Mouse (Mus musculus): ENCODE measurements around the gene Pip5k1c. TPM values are rescaled to one million over a fixed set of nuclear protein-coding genes. Genes with fewer than 3 reads are reported as not detected.

Gene Pip5k1c
- polyA plus RNA-seq, 1 experiment from 2014 or later: 147 TPM

DNA sequence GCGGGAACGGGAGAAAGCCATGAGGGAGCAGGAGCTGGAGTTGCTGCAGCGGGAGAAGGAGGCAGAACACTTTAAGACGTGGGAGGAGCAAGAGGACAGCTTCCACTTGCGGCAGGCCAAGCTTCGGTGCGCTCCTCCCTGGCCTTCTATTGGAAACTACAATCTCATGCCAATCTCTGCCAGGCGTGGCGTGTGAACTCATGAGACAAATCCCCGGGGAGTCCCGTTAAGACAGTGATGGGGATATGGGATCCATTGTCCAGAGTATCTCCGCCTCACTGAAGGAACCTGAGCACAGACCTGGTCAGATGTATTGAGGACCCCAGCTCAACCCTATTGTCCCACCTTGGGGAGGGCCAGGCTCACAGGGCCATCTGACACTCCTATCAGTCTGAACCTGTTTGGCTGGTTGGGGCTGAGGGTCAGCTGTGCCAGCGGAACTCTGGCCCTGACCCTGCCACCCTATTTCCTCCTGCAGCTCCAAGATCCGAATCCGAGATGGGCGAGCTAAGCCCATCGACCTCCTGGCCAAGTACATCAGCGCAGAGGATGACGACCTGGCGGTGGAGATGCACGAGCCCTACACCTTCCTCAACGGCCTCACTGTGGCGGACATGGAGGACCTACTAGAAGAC is 30.5 kb downstream of the Pip5k1c start:
- Histone ChIP-seq H3K4me1 (ENCODE audit: control insufficient read depth, insufficient read depth, low read length) (peaks cover 21% of the 10 kb centered on the region), H3K36me3 (ENCODE audit: control insufficient read depth, insufficient read depth, low read length) (peaks cover 43% of the 10 kb centered on the region), H3K4me3 (ENCODE audit: low read depth, low read length) (no peak overlapping the region), H3K27ac (ENCODE audit: low read length) (no peak overlapping the region), H3K9me3 (replicated peaks; ENCODE audit: control insufficient read depth, low read length, poor library complexity, severe bottlenecking) (no peaks in the 10 kb centered on the region), H3K9ac (ENCODE audit: low read depth, low read length) (no peak overlapping the region), H3K27me3 (ENCODE audit: control insufficient read depth, insufficient read depth, low read depth, low read length) (no peaks in the 10 kb centered on the region), H3K4me2 (ENCODE audit: low read length) (no peak overlapping the region)
- no peak for ATAC-seq
- WGBS: 93% methylated on average over 23 of the region's 23 CpGs

DNA sequence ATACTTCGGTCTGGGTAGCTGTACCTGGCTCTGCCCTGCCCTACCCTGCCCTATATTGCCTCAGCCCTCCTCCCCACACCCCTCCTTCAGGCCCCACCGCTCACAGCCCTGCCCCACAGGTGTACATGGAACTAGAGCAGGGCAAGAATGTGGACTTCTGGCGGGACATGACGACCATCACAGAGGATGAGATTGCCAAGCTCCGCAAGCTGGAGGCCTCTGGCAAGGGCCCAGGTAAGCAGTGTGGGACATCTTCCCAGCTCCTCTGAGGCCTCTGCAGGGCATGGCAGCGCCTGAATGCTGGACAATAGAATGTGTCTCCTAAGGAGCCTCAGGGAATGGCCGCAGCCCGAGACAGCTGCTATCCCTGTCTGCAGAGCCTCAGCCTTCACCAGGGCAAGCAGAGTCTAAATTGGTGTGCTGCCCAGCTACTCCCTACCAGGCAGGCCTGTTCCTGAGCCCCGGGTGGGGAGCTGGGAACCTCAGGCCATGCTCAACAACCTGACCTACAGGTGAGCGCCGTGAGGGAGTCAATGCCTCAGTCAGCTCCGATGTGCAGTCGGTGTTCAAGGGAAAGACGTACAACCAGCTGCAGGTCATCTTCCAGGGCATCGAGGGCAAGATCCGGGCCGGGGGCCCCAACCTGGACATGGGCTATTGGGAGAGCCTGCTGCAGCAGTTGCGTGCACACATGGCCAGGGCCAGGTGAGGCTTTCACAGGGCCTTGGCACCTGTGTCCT is 31.2 kb downstream of the Pip5k1c start:
- no peak for ATAC-seq
- H3K4me3 ChIP-seq (ENCODE audit: low read depth, low read length): no peak overlapping the region
- no peak overlapping the region for H3K27ac ChIP-seq (ENCODE audit: low read length)
- no peaks in the 10 kb centered on the region for H3K9me3 ChIP-seq (replicated peaks; ENCODE audit: control insufficient read depth, low read length, poor library complexity, severe bottlenecking)
- H3K27me3 ChIP-seq (ENCODE audit: control insufficient read depth, insufficient read depth, low read depth, low read length): no peaks in the 10 kb centered on the region
- peaks cover 20% of the 10 kb centered on the region for H3K4me1 ChIP-seq (ENCODE audit: control insufficient read depth, insufficient read depth, low read length)
- no peak overlapping the region for H3K4me2 ChIP-seq (ENCODE audit: low read length)
- no peak overlapping the region for H3K9ac ChIP-seq (ENCODE audit: low read depth, low read length)
- 95% methylated on average over 18 of the region's 18 CpGs for WGBS
- peaks cover 40% of the 10 kb centered on the region for H3K36me3 ChIP-seq (ENCODE audit: control insufficient read depth, insufficient read depth, low read length)

DNA sequence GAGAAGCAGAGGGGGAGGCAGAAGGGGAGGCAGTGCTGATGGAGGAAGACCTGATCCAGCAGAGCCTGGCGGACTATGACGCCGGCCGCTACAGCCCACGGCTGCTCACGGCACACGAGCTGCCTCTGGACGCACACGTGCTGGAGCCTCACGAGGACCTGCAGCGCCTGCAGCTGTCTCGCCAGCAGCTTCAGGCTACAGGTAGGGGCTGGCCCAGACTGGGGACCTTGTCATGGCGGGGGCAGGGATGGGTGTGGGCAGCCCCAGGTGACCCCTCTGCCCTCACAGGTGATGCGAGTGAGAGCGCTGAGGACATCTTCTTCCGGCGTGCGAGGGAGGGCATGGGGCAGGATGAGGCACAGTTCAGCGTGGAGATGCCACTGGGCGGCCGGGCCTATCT is 32.4 kb downstream of the Pip5k1c start:
- 96% methylated on average over 21 of the region's 21 CpGs for WGBS
- Histone ChIP-seq H3K27me3 (ENCODE audit: control insufficient read depth, insufficient read depth, low read depth, low read length) (no peaks in the 10 kb centered on the region), H3K9ac (ENCODE audit: low read depth, low read length) (no peak overlapping the region), H3K4me2 (ENCODE audit: low read length) (no peak overlapping the region), H3K9me3 (replicated peaks; ENCODE audit: control insufficient read depth, low read length, poor library complexity, severe bottlenecking) (no peaks in the 10 kb centered on the region), H3K36me3 (ENCODE audit: control insufficient read depth, insufficient read depth, low read length) (peaks cover 40% of the 10 kb centered on the region), H3K4me1 (ENCODE audit: control insufficient read depth, insufficient read depth, low read length) (peaks cover 9% of the 10 kb centered on the region), H3K4me3 (ENCODE audit: low read depth, low read length) (no peak overlapping the region), H3K27ac (ENCODE audit: low read length) (no peak overlapping the region)
- no peak for ATAC-seq

GRCm38 (mm10) chr10:81325781-81326180 is 33.0 kb downstream of the Pip5k1c start:
- Histone ChIP-seq H3K27ac (ENCODE audit: low read length) (no peak overlapping the region), H3K9ac (ENCODE audit: low read depth, low read length) (no peak overlapping the region), H3K27me3 (ENCODE audit: control insufficient read depth, insufficient read depth, low read depth, low read length) (no peaks in the 10 kb centered on the region), H3K4me3 (ENCODE audit: low read depth, low read length) (no peak overlapping the region), H3K9me3 (replicated peaks; ENCODE audit: control insufficient read depth, low read length, poor library complexity, severe bottlenecking) (no peaks in the 10 kb centered on the region), H3K4me2 (ENCODE audit: low read length) (no peak overlapping the region), H3K4me1 (ENCODE audit: control insufficient read depth, insufficient read depth, low read length) (peaks cover 9% of the 10 kb centered on the region), H3K36me3 (ENCODE audit: control insufficient read depth, insufficient read depth, low read length) (peaks cover 40% of the 10 kb centered on the region)
- no peak for ATAC-seq
- whole genome bisulfite sequencing: 94% methylated on average over 18 of the region's 18 CpGs

- Histone ChIP-seq H3K36me3 (ENCODE audit: control insufficient read depth, insufficient read depth, low read length) (peaks cover 40% of the 10 kb centered on the region), H3K9ac (ENCODE audit: low read depth, low read length) (no peak overlapping the region), H3K27me3 (ENCODE audit: control insufficient read depth, insufficient read depth, low read depth, low read length) (peaks cover 3% of the 10 kb centered on the region; the same call in 1 of the 2 replicates), H3K4me3 (ENCODE audit: low read depth, low read length) (no peak overlapping the region), H3K4me1 (ENCODE audit: control insufficient read depth, insufficient read depth, low read length) (peaks cover 5% of the 10 kb centered on the region), H3K4me2 (ENCODE audit: low read length) (no peak overlapping the region), H3K9me3 (replicated peaks; ENCODE audit: control insufficient read depth, low read length, poor library complexity, severe bottlenecking) (no peaks in the 10 kb centered on the region), H3K27ac (ENCODE audit: low read length) (no peak overlapping the region)
- ATAC-seq: no peak
- WGBS: 92% methylated on average over 6 of the region's 6 CpGs
These were observed 34.1 kb downstream of the Pip5k1c start for GRCm38 (mm10) chr10:81326858-81327257.

DNA sequence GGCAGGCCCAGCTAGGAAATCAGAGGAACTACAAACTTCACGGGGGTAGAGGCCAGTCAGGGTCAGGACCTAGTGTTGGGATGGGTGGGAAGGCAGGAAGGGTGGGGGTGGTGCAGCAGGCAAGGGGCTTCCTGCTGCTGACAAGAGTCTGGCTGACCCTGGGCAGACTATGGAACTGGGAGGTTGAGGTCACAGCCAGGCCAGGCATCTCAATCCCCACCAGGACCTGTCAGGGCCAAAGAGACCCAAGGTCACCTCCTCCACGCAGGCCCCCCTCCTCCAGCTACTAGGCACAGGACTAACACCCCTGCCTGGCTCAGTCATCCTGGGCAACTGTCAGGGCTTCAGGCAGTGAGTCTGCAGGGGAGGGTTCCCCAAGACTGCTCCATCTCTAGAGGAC is 35.2 kb downstream of the Pip5k1c start:
- H3K4me1 ChIP-seq (ENCODE audit: control insufficient read depth, insufficient read depth, low read length): no peaks in the 10 kb centered on the region
- ATAC-seq: no peak
- peaks cover 35% of the 10 kb centered on the region for H3K36me3 ChIP-seq (ENCODE audit: control insufficient read depth, insufficient read depth, low read length)
- H3K4me2 ChIP-seq (ENCODE audit: low read length): no peak overlapping the region
- H3K27ac ChIP-seq (ENCODE audit: low read length): no peak overlapping the region
- no peaks in the 10 kb centered on the region for H3K9me3 ChIP-seq (replicated peaks; ENCODE audit: control insufficient read depth, low read length, poor library complexity, severe bottlenecking)
- H3K9ac ChIP-seq (ENCODE audit: low read depth, low read length): no peak overlapping the region
- WGBS: 77% methylated on average over 2 of the region's 2 CpGs
- H3K4me3 ChIP-seq (ENCODE audit: low read depth, low read length): no peak overlapping the region
- H3K27me3 ChIP-seq (ENCODE audit: control insufficient read depth, insufficient read depth, low read depth, low read length): peaks cover 11% of the 10 kb centered on the region

GRCm38 (mm10) chr10:81328386-81328785 is 35.6 kb downstream of the Pip5k1c start, which contains the start of gene Tbxa2r:
Gene Tbxa2r (plus strand): TSS chr10:81328731.
- no peak for ATAC-seq
- H3K36me3 ChIP-seq (ENCODE audit: control insufficient read depth, insufficient read depth, low read length): peaks cover 31% of the 10 kb centered on the region
- 21% methylated on average over 4 of the region's 10 CpGs for WGBS
- no peak within 1 kb of the TSS for H3K4me3 ChIP-seq (ENCODE audit: low read depth, low read length)
- peaks cover 16% of the 10 kb centered on the region for H3K27me3 ChIP-seq (ENCODE audit: control insufficient read depth, insufficient read depth, low read depth, low read length)
- no peaks in the 10 kb centered on the region for H3K9me3 ChIP-seq (replicated peaks; ENCODE audit: control insufficient read depth, low read length, poor library complexity, severe bottlenecking)
- no peak within 1 kb of the TSS for H3K27ac ChIP-seq (ENCODE audit: low read length)
- H3K4me2 ChIP-seq (ENCODE audit: low read length): no peak within 1 kb of the TSS
- H3K4me1 ChIP-seq (ENCODE audit: control insufficient read depth, insufficient read depth, low read length): no peaks in the 10 kb centered on the region
- H3K9ac ChIP-seq (ENCODE audit: low read depth, low read length): 0 out of 2 replicates have a peak within 1 kb of the TSS, but pooled peaks have one; percentile 20

GRCm38 (mm10) chr10:81329194-81329975 is 36.6 kb downstream of the Pip5k1c start:
- H3K4me1 ChIP-seq (ENCODE audit: control insufficient read depth, insufficient read depth, low read length): no peaks in the 10 kb centered on the region
- no peaks in the 10 kb centered on the region for H3K9me3 ChIP-seq (replicated peaks; ENCODE audit: control insufficient read depth, low read length, poor library complexity, severe bottlenecking)
- no peak overlapping the region for H3K27ac ChIP-seq (ENCODE audit: low read length)
- 77% methylated on average over 10 of the region's 10 CpGs for WGBS
- ATAC-seq: no peak
- no peak overlapping the region for H3K4me2 ChIP-seq (ENCODE audit: low read length)
- no peak overlapping the region for H3K4me3 ChIP-seq (ENCODE audit: low read depth, low read length)
- peaks cover 21% of the 10 kb centered on the region for H3K36me3 ChIP-seq (ENCODE audit: control insufficient read depth, insufficient read depth, low read length)
- H3K9ac ChIP-seq (ENCODE audit: low read depth, low read length): 0 out of 2 replicates have a peak overlapping the region, but pooled peaks have one; percentile 20
- peaks cover 18% of the 10 kb centered on the region for H3K27me3 ChIP-seq (ENCODE audit: control insufficient read depth, insufficient read depth, low read depth, low read length)
